Mouse (Mus musculus): ENCODE measurements at regions not wholly inside any gene's neighbourhood (a gene's known extent, or its start where the extent isn't known, plus 50 kb on each side); places are given as distances from the start of the nearest gene placed in this dataset.

- DNase-seq (ENCODE audit: low read depth) = no peak
Observed at GRCm38 (mm10) chr17:4806051-4806450, 188.1 kb upstream of the Arid1b start.

DNA sequence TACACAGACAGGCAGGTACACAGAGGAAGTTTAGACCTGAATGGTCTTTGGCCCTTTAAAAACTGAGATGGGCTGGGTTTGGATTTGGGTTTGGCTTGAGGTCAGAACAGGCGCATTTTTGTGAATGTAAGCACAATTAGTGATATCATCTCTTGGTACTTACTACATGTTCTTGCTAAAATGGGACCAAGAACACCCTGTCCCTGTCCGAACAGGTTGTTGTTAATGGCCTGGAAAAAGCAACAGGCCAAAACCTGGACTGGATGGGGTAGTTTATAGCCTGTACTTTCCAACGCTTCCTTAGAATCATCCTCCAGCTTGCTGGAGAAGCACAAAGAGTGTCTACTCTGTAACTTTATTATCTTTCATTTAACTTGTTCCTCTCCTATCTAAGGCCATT, 185.2 kb upstream of the Arid1b start:
- no peak for DNase-seq (ENCODE audit: low read depth)

GRCm38 (mm10) chr17:4813232-4813631, 180.9 kb upstream of the Arid1b start:
- DNase-seq (ENCODE audit: low read depth) = no peak

GRCm38 (mm10) chr17:4813666-4814065, 180.5 kb upstream of the Arid1b start:
- no peak for DNase-seq (ENCODE audit: low read depth)

GRCm38 (mm10) chr17:4825221-4825895, 168.8 kb upstream of the Arid1b start:
- DNase-seq (ENCODE audit: low read depth) = no peak

DNA sequence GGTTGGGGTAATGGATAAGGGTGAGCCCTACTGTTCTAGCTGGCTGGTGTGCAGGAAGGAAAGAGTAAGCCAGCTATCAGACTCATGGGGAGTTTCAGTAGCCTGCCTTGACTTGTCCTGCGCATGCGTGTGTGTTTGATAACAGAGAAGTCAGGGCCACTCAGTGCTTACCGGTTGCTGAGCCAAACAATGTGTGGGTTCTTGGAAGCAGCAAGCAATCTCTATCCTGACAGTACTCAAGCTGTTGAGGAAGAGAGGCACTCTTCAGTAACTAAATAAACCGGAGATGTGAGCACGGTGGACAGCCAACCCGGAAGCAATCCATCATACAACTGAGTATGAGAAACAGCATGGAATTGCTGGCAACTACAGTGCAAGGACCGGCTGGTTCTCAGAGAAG, 160.1 kb upstream of the Arid1b start:
- no peak for DNase-seq (ENCODE audit: low read depth)

DNA sequence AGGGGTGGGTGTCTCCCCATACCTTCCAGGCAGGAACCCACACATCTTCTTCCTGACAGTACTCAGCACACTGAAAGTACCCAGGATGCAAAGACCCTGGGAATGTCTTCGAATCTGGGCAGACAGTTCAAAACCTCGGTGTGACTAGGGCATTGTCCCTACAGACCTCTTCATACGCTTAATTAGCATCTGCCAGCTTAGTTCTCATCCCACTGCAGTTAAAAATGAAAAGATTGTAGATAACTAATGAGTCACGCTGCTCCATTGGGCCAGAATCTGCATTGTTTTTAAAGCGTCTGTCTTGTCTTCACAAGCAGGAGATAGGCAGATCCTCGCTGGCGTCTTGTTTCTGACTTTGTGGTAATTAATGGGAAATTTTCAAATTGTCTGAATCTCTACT, 159.6 kb upstream of the Arid1b start:
- DNase-seq (ENCODE audit: low read depth) = no peak

DNA sequence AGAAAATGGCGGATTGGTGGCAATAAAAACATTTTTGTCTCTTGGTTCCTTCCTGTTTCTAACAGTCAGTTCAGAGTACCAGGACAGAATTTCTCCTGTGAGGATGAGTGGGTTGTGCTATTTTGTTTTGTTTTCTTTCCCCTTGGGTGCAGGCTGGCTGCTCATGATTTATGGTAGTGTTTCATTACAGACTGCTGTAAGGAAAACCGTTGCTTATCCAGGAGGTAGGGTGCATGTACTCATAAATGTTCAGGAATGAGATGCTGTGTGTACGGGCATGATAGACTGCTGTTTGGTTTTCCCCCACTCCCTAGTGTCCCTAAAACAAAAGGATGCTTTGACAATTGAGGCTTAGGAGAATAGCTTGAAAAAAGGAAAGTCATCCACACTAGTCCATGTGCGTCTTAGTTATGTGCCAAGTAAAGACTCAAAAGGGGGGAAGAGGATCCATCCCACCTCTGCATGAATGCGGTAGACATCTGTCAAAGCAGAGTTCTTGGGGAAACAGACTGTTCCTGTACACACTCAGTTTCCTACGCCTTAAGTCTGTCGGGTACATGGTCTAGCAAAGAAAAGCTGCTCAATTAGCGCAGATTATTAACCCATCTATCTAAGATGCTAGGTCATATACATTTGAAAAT, 158.9 kb upstream of the Arid1b start:
- DNase-seq (ENCODE audit: low read depth) = no peak

- no peak for DNase-seq (ENCODE audit: low read depth)
Observed at GRCm38 (mm10) chr17:4840123-4840522, 154.0 kb upstream of the Arid1b start.

DNA sequence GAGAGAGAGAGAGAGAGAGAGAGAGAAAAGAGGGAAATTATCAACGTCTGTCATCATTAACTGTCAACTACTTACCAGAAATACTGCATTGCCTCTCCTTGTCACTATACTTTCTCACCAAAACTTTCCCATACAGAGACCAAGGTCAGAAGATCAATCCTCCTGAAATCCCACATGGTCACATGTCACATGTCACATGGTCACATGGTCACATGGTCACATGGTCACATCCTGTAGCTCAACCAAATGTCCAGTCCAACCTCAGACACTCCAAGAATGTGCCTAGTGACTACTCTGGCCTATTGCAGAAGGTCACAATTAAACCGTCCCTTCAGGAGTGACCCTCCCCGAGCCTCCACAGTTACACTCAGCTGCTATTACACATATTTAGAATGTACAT, 135.8 kb upstream of the Arid1b start:
- DNase-seq (ENCODE audit: low read depth) = no peak

- DNase-seq (ENCODE audit: low read depth) = no peak
Observed at GRCm38 (mm10) chr17:4864901-4865300, 129.2 kb upstream of the Arid1b start.

- no peak for DNase-seq (ENCODE audit: low read depth)
Observed at GRCm38 (mm10) chr17:4865621-4866020, 128.5 kb upstream of the Arid1b start.

DNA sequence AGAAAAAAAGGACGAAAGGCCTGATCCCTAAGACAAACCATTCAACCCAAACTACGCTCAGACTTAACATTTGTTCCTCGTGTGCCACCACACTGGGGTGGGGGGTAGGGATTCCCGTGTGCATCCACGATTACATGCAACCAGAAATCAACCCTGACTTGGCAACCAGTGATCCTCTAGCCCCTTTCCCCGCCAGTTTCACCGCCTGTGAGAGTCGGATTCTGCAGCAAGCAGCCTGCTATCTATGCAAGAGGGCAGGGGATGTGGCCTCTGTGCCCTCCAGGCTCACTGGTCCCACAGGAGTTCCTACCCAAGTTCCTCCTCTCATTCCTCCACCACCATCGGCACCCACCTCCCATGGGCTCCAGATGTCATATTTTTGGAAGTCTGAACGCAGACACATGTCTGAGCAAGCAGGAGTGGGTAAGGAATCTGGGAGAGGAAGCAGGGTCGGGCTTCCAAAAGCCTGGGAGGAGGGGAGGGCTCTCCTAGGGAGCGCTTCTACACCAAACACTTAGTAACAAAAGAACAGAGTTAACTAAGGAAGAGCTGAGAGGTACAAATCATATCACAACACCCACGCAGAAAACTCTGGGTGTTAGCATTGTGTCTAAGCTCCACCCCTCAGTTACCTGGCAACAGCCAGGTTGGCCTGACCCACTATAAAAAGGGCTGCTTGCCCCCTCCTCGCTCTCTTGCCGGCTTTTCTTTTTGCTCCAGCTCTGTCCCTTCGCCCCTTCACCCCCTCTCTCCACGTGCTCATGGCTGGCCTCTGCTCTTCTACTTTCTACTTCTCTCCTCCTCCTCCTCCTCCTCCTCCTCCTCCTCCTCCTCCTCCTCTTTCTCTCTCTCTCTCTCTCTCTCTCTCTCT, 127.9 kb upstream of the Arid1b start:
- DNase-seq (ENCODE audit: low read depth) = no peak

- no peak for DNase-seq (ENCODE audit: low read depth)
Observed at GRCm38 (mm10) chr17:4867083-4867482, 127.0 kb upstream of the Arid1b start.

- no peak for DNase-seq (ENCODE audit: low read depth)
Observed at GRCm38 (mm10) chr17:4867754-4868445, 126.2 kb upstream of the Arid1b start.

GRCm38 (mm10) chr17:4868446-4868825, 125.7 kb upstream of the Arid1b start:
- DNase-seq (ENCODE audit: low read depth) = no peak

- no peak for DNase-seq (ENCODE audit: low read depth)
Observed at GRCm38 (mm10) chr17:4868861-4869260, 125.3 kb upstream of the Arid1b start.

GRCm38 (mm10) chr17:4871267-4871666, 122.9 kb upstream of the Arid1b start:
- no peak for DNase-seq (ENCODE audit: low read depth)

DNA sequence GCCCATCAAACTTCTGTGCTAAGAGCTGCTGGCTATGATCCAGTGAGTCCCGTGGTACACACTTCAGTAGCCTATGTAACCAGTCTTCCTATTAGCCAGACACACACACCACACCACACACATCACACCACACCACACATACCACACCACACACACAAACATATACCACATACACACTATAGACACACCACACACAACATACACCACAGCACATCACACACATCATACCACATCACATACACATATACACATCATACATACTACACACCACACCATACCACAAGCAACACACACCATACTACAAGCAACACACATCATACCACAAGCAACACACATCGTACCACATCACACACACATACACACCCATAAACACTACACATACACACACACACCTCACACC, 119.7 kb upstream of the Arid1b start:
- DNase-seq (ENCODE audit: low read depth) = no peak

- DNase-seq (ENCODE audit: low read depth) = no peak
Observed at GRCm38 (mm10) chr17:4875086-4876046, 118.8 kb upstream of the Arid1b start.

DNA sequence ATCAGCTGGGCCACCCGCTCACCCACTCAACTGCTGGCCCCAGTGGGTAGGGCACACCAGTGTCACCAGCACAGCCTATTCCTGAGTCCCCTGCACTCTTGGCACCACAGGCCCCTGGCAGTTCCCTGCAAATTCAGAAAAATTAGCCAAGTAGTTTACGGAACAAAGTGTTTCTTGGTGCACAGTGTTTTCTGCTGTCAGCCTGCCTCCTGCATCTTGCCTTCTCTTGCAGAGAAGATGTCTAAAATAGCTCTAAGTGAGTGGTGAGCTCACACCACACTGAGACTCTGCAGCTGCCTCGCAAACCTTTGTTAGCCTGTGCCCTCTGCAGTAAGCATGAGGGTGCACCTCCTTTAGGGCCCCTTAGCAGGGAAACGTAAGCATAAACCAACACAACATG, 117.7 kb upstream of the Arid1b start:
- DNase-seq (ENCODE audit: low read depth) = no peak
